Mouse (Mus musculus): Measurements from ENCODE around the gene Pnpla1. TPM values are rescaled to one million over a fixed set of nuclear protein-coding genes. Genes with fewer than 3 reads are reported as not detected.

Gene Pnpla1
- polyA plus RNA-seq, 1 experiment from 2014 or later = 0.04 TPM

DNA sequence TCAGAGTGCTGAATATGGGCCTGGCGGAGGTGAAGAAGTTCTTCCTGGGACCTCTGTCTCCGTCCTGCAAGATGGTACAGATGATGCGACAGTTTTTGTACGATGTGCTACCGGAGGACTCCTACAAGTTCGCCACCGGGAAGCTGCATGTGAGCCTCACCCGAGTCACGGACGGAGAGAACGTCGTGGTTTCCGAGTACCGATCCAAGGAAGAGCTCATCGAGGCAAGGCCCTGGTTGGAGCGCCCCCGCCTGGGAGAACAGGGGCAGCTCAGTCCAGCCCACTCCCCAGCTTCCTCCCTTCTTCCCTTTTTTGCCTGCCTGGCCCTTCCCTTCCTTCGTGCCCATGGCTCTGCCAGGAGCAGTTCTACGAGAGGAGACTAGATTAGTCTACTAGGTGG is 18.6 kb downstream of the Pnpla1 start:
- Histone ChIP-seq H3K4me1 (ENCODE audit: insufficient read depth, low read depth, low read length) (no peaks in the 10 kb centered on the region; the same call in 1 of the 2 replicates), H3K27ac (ENCODE audit: low read length) (no peak overlapping the region), H3K27me3 (replicated peaks; ENCODE audit: insufficient read depth, low read length) (no peaks in the 10 kb centered on the region), H3K9me3 (ENCODE audit: low read length) (no peaks in the 10 kb centered on the region), H3K4me2 (replicated peaks; ENCODE audit: low read depth, low read length) (no peak overlapping the region), H3K4me3 (ENCODE audit: low read depth, low read length) (no peak overlapping the region), H3K9ac (replicated peaks; ENCODE audit: low read depth) (no peak overlapping the region), H3K36me3 (ENCODE audit: insufficient read depth, low read length) (no peaks in the 10 kb centered on the region)
- ATAC-seq (no peak), DNase-seq (ENCODE audit: low spot score) (peak; percentile 48)
- 18% methylated on average over 18 of the region's 19 CpGs for WGBS
- no peak for TF ChIP-seq EP300 (IDR thresholded peaks at IDR 0.05)
- peak; percentile 61 for TF ChIP-seq CTCF (IDR thresholded peaks at IDR 0.05)

DNA sequence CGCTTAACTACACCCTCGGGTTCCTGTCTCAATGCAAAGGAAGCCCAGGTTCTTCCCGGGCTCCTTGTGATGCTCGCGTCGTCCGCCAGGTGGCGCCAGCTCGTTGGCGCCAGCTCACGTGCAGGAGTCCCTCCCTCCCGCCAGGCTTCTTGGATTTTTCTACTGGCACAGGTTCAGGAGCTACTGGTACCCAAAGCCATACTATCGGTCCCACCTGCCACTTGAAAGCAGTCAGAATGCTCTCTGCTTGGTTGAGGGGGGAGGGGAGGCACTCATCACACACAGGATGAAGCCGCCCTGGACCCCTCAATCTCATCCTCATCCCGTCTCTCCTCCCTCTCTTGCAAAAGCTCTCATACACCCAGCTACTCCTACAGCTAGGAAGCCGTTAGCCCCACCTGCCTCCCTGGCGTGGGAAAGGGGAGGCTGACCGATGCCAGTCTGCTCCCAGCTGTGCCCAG is 21.8 kb downstream of the Pnpla1 start:
- ATAC-seq = peak; percentile 30; the same call in 1 of the 2 replicates
- Histone ChIP-seq H3K27ac (ENCODE audit: low read length) (no peak overlapping the region), H3K9ac (replicated peaks; ENCODE audit: low read depth) (no peak overlapping the region), H3K36me3 (ENCODE audit: insufficient read depth, low read length) (no peaks in the 10 kb centered on the region), H3K27me3 (replicated peaks; ENCODE audit: insufficient read depth, low read length) (no peaks in the 10 kb centered on the region), H3K4me1 (ENCODE audit: insufficient read depth, low read depth, low read length) (no peaks in the 10 kb centered on the region; the same call in 1 of the 2 replicates), H3K9me3 (ENCODE audit: low read length) (no peaks in the 10 kb centered on the region), H3K4me2 (replicated peaks; ENCODE audit: low read depth, low read length) (no peak overlapping the region), H3K4me3 (ENCODE audit: low read depth, low read length) (no peak overlapping the region)
- peak; percentile 72 for DNase-seq (ENCODE audit: low spot score)
- peak; percentile 94 for TF ChIP-seq CTCF (IDR thresholded peaks at IDR 0.05)
- no peak for TF ChIP-seq EP300 (IDR thresholded peaks at IDR 0.05)
- WGBS = 6% methylated on average over 18 of the region's 18 CpGs

DNA sequence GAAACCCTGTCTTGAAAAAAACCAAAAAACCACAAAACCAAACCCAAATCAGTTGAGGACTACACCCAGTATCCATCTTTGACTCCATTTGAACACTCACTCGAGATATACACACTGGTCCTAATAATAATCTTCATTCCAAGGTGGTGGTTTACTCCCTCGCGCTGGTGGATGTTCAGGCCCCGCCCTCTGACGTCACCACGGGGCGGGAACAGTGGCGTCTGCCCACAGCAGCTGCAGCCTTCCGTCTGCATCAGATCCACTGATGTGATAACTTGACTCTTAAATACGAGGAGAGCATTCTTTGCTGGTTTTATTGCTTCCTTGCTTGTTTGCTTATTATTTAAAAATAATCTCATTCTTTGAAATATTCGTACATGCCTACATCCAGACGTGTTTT is 24.1 kb downstream of the Pnpla1 start:
- WGBS = 4% methylated on average over 12 of the region's 12 CpGs
- Histone ChIP-seq H3K27me3 (replicated peaks; ENCODE audit: insufficient read depth, low read length) (no peaks in the 10 kb centered on the region), H3K27ac (ENCODE audit: low read length) (no peak overlapping the region), H3K4me1 (ENCODE audit: insufficient read depth, low read depth, low read length) (no peaks in the 10 kb centered on the region), H3K36me3 (ENCODE audit: insufficient read depth, low read length) (no peaks in the 10 kb centered on the region), H3K9me3 (ENCODE audit: low read length) (no peaks in the 10 kb centered on the region), H3K4me2 (replicated peaks; ENCODE audit: low read depth, low read length) (no peak overlapping the region), H3K4me3 (ENCODE audit: low read depth, low read length) (no peak overlapping the region), H3K9ac (replicated peaks; ENCODE audit: low read depth) (no peak overlapping the region)
- peak; percentile 55 for DNase-seq (ENCODE audit: low spot score)
- no peak for TF ChIP-seq CTCF (IDR thresholded peaks at IDR 0.05)
- no peak for TF ChIP-seq EP300 (IDR thresholded peaks at IDR 0.05)
- ATAC-seq = peak; percentile 61

DNA sequence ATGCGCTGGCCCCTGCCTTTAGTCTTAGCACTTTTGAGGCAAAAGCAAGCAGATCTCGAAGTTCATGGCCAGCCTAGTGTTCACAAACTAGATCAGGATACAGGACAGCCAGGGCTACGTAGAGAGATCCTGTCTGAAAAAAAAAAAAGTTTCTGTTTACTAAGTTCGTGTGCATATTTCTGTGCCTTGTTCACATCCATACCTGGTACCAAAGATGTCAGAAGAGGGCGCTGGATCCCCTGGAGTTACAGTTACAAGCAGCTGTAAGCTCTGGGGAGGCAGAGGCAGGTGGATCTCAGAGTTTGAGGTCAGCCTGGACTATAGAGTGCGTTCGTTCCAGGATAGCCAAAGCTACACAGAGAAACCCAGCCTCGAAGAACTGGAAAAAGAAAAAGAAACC is 24.6 kb downstream of the Pnpla1 start:
- no peaks in the 10 kb centered on the region for H3K9me3 ChIP-seq (ENCODE audit: low read length)
- no peak overlapping the region for H3K9ac ChIP-seq (replicated peaks; ENCODE audit: low read depth)
- TF ChIP-seq CTCF (IDR thresholded peaks at IDR 0.05) = peak; percentile 23; the same call in 1 of the 2 replicates
- TF ChIP-seq EP300 (IDR thresholded peaks at IDR 0.05) = no peak
- H3K4me3 ChIP-seq (ENCODE audit: low read depth, low read length) = no peak overlapping the region
- H3K4me2 ChIP-seq (replicated peaks; ENCODE audit: low read depth, low read length) = no peak overlapping the region
- WGBS = 45% methylated on average over 8 of the region's 8 CpGs
- H3K4me1 ChIP-seq (ENCODE audit: insufficient read depth, low read depth, low read length) = no peaks in the 10 kb centered on the region
- H3K36me3 ChIP-seq (ENCODE audit: insufficient read depth, low read length) = no peaks in the 10 kb centered on the region
- DNase-seq (ENCODE audit: low spot score) (no peak), ATAC-seq (no peak)
- H3K27ac ChIP-seq (ENCODE audit: low read length) = no peak overlapping the region
- no peaks in the 10 kb centered on the region for H3K27me3 ChIP-seq (replicated peaks; ENCODE audit: insufficient read depth, low read length)

DNA sequence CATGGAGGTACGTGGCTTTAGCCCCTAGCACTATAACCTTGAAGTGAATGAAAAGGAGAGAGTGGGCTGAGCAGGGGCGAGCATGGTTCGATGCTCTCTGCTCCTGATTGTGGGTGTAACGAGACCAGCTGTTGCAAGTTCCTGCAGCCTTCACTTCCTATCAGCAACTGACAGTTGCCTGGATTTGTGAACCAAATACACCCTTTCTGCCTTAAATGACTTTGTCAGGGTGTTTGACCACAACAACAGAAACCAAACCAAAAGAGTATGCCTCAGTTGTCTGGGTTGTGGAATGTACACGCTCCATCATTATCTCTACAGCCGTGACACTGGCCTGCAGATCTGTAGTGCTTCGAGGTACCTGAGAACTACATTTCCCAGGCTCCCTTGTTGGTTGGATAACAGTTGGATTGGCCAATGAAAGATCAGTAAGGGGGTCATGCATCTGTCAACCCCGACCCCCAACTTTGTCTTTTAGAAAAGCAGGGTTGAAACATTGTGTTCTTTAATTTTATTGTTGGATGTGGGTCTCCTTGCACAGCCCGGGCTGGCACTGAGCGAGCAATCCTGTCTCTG is 25.8 kb downstream of the Pnpla1 start:
- WGBS = 65% methylated on average over 10 of the region's 10 CpGs
- Histone ChIP-seq H3K4me3 (ENCODE audit: low read depth, low read length) (no peak overlapping the region), H3K27me3 (replicated peaks; ENCODE audit: insufficient read depth, low read length) (no peaks in the 10 kb centered on the region), H3K4me1 (ENCODE audit: insufficient read depth, low read depth, low read length) (no peaks in the 10 kb centered on the region), H3K9me3 (ENCODE audit: low read length) (no peaks in the 10 kb centered on the region), H3K36me3 (ENCODE audit: insufficient read depth, low read length) (no peaks in the 10 kb centered on the region), H3K4me2 (replicated peaks; ENCODE audit: low read depth, low read length) (no peak overlapping the region), H3K9ac (replicated peaks; ENCODE audit: low read depth) (no peak overlapping the region), H3K27ac (ENCODE audit: low read length) (no peak overlapping the region)
- TF ChIP-seq CTCF (IDR thresholded peaks at IDR 0.05) = no peak
- no peak for TF ChIP-seq EP300 (IDR thresholded peaks at IDR 0.05)
- DNase-seq (ENCODE audit: low spot score) = no peak
- ATAC-seq = no peak

DNA sequence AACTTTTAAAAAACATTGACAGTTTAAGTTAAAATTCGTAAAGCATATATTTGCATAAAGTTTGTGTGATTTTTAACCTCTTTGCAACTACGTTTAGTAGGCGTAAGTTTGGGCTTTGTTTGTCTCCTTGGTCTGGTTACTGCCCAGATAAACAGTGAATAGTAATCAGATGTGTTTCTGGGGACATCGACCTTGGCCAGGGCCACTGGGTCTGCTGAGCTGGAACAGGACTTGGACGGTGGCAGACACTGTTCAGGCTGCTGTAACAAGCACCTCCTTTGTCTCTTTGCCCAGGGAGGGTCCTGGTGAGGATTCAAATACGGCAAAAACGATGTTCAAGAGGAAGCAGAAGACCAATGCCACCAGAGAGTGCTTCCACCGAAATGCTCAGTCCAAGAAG is 27.0 kb downstream of the Pnpla1 start:
- H3K4me3 ChIP-seq (ENCODE audit: low read depth, low read length) = no peak overlapping the region
- no peaks in the 10 kb centered on the region for H3K36me3 ChIP-seq (ENCODE audit: insufficient read depth, low read length)
- 84% methylated on average over 8 of the region's 8 CpGs for WGBS
- no peak overlapping the region for H3K9ac ChIP-seq (replicated peaks; ENCODE audit: low read depth)
- H3K4me1 ChIP-seq (ENCODE audit: insufficient read depth, low read depth, low read length) = no peaks in the 10 kb centered on the region
- no peak for DNase-seq (ENCODE audit: low spot score)
- no peak for ATAC-seq
- TF ChIP-seq EP300 (IDR thresholded peaks at IDR 0.05) (no peak), CTCF (IDR thresholded peaks at IDR 0.05) (no peak)
- no peak overlapping the region for H3K27ac ChIP-seq (ENCODE audit: low read length)
- no peaks in the 10 kb centered on the region for H3K27me3 ChIP-seq (replicated peaks; ENCODE audit: insufficient read depth, low read length)
- H3K9me3 ChIP-seq (ENCODE audit: low read length) = no peaks in the 10 kb centered on the region
- H3K4me2 ChIP-seq (replicated peaks; ENCODE audit: low read depth, low read length) = no peak overlapping the region

All from lung, postnatal 0 days (tissue).